Mouse (Mus musculus): ENCODE results near the gene Cmtm8.

DNA sequence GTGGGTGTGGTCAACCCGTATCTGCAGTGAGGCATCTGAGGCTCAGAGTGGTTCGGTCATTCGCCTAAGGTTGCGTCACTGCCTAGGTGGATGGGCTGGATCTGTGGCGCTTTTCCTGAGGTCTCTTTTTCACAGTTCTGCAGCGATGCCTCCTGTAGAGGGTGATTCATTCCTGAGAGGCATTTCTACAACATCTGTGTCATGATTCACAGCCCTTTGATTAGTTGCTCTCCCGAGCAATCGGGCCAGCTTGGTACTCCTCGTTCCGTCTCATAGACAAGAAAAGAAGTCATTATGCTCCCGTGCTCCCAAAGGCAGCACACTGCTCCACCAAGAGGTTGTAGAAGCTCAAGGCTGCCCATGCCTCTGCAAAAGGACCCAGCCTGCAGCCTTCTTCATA is 11.4 kb upstream of the Cmtm8 start:
- TF ChIP-seq POLR2A (IDR thresholded peaks at IDR 0.05; ENCODE audit: low read depth, low read length) = no peak
- peak; percentile 35; the same call in 1 of the 2 replicates for TF ChIP-seq CTCF (conservative IDR thresholded peaks at IDR 0.05; ENCODE audit: insufficient read depth, insufficient read length, low read depth, low read length)

Measured in kidney, adult 2 months (tissue).